Comparison of ENCODE assay signal across 8 mouse cellular contexts in genomic region chr2:178834986-178835385, GRCm38 (mm10).
"Had no signal": no experiment of that assay in that cellular context is flagged by ENCODE, and none has a peak within 500 bp of the region (broad histone marks: within the 10 kb centered on the region; RNA-seq: fewer than 3 reads in every experiment).

No protein-coding gene starts in this region.

- DNase-seq: kidney, adult 2 months; kidney, postnatal 25 days; layer of hippocampus, postnatal 36 days; liver, embryonic 13.5 days; lung, adult 2 months; lung, postnatal 14 days; midbrain, embryonic 14.5 days; thymus, postnatal 25 days had no signal
